Mouse (Mus musculus): ENCODE data around the gene Plxna2.

- TF ChIP-seq POLR2A (IDR thresholded peaks at IDR 0.05; ENCODE audit: extremely low read depth, insufficient read depth, low read length) (no peak), CTCF (IDR thresholded peaks at IDR 0.05; ENCODE audit: low read depth, low read length) (no peak)
Observed at GRCm38 (mm10) chr1:194777608-194778007, 159.6 kb downstream of the Plxna2 start.
